Mouse (Mus musculus) heart, embryonic 16.5 days (tissue): ENCODE data around the gene Phlda2. TPM values are rescaled to one million over a fixed set of nuclear protein-coding genes. Genes with fewer than 3 reads are reported as not detected.
A peak's percentile ranks its signal among the peaks of the same experiment; 100 is the strongest.

ENCODE experiments used
- ATAC-seq: fragments of 200-750 bp; cut with Nextera tagmentation; replicated peaks from 2 replicates; pipeline ENCODE4 v1.8.0; 2017; ENCODE audit warnings: moderate number of reproducible peaks; ENCODE audit not compliant: insufficient read depth, low FRiP score; ENCODE audit errors: extremely low read depth
- H3K27ac ChIP-seq: fragments of 300-500 bp; sonication (generic); 2 replicates; pipeline ENCODE4 v1.5.1; 2014; ENCODE audit warnings: mild to moderate bottlenecking, low read length, control low read depth, moderate library complexity
- H3K27me3 ChIP-seq: fragments of 300-500 bp; sonication (generic); 2 replicates; pipeline ENCODE4 v1.6.1; 2014; ENCODE audit warnings: low read length, mixed read lengths; ENCODE audit not compliant: control insufficient read depth, insufficient read depth
- H3K36me3 ChIP-seq: fragments of 300-500 bp; sonication (generic); 2 replicates; pipeline ENCODE4 v1.6.1; 2014; ENCODE audit not compliant: control insufficient read depth, insufficient read depth
- H3K4me1 ChIP-seq: fragments of 300-500 bp; sonication (generic); 2 replicates; pipeline ENCODE4 v1.6.1; 2014; ENCODE audit warnings: low read length, mixed read lengths; ENCODE audit not compliant: control insufficient read depth, insufficient read depth
- H3K4me2 ChIP-seq: fragments of 300-500 bp; sonication (generic); 2 replicates; pipeline ENCODE4 v1.6.1; 2014; ENCODE audit warnings: low read depth, mild to moderate bottlenecking, control low read depth, low read length
- H3K4me3 ChIP-seq: fragments of 300-500 bp; sonication (generic); 2 replicates; pipeline ENCODE4 v1.5.1; 2014; ENCODE audit warnings: mild to moderate bottlenecking, control low read depth, low read length
- H3K9ac ChIP-seq: fragments of 300-500 bp; sonication (generic); 2 replicates; pipeline ENCODE4 v1.6.1; 2014; ENCODE audit warnings: low read length, control low read depth
- H3K9me3 ChIP-seq: fragments of 300-500 bp; sonication (generic); replicated peaks from 2 replicates; pipeline ENCODE4 v1.6.1; 2016; ENCODE audit warnings: low read length; ENCODE audit not compliant: control insufficient read depth
- WGBS: fragments of 180-500 bp; shearing (Covaris S2); extraction: QIAGEN DNeasy Blood & Tissue Kit; methylation state at CpG from one replicate; pipeline ENCODE4 v1.1.7; 2014; 5-methylcytosine and 5-hydroxymethylcytosine counted together
- polyA plus RNA-seq: library from polyadenylated mRNA; unstranded; fragments of >200 nt; fragmentation: Nextera tagmentation; extraction: Ambion mirVana; gene quantifications from 2 replicates; pipeline ENCODE4 v1.2.1, GENCODE M21; 2015

The Phlda2 gene
- polyA plus RNA-seq, 1 experiment from 2014 or later, result 0.29 TPM

DNA sequence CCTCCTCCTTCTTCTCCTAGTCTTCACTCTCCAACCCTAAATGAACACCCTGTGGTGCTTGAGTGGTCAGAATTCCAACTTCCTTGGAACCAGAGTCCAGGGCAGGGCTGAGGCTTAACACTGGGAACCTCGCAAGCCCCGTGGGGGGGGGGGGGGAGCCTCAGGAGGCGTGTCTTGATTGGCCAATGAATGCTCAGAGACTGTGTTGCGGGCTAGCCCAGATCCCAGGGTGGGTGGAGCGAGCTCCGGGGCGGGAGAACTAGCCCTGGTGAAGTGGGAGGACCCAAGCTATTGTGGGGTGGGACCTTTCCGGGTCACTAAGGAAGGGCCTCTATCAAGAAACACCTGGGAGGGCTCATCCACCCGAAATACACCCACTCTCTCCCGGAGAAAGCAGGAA, 28.1 kb downstream of the Phlda2 start:
- ATAC-seq, result no peak
- Histone ChIP-seq H3K27me3 (peaks cover 2% of the 10 kb centered on the region; the same call in 1 of the 2 replicates), H3K4me1 (peaks cover under 1% of the 10 kb centered on the region; the same call in 1 of the 2 replicates), H3K4me2 (no peak overlapping the region), H3K9me3 (no peaks in the 10 kb centered on the region), H3K36me3 (no peaks in the 10 kb centered on the region), H3K4me3 (no peak overlapping the region), H3K27ac (no peak overlapping the region), H3K9ac (no peak overlapping the region)
- WGBS, result 31% methylated on average over 10 of the region's 10 CpGs

GRCm38 (mm10) chr7:143473347-143474101, 29.4 kb downstream of the Phlda2 start, which contains the start of gene Slc22a18:
TSS of gene Slc22a18 (plus strand) at chr7:143473736.
- H3K36me3 ChIP-seq, result no peaks in the 10 kb centered on the region
- no peak within 1 kb of the TSS for H3K9ac ChIP-seq
- no peaks in the 10 kb centered on the region; the same call in 1 of the 2 replicates for H3K27me3 ChIP-seq
- no peaks in the 10 kb centered on the region for H3K9me3 ChIP-seq
- H3K4me1 ChIP-seq, result peaks cover 5% of the 10 kb centered on the region; the same call in 1 of the 2 replicates
- WGBS, result 32% methylated on average over 4 of the region's 4 CpGs
- H3K27ac ChIP-seq, result no peak within 1 kb of the TSS
- H3K4me3 ChIP-seq, result no peak within 1 kb of the TSS
- no peak within 1 kb of the TSS for H3K4me2 ChIP-seq
- ATAC-seq, result no peak

DNA sequence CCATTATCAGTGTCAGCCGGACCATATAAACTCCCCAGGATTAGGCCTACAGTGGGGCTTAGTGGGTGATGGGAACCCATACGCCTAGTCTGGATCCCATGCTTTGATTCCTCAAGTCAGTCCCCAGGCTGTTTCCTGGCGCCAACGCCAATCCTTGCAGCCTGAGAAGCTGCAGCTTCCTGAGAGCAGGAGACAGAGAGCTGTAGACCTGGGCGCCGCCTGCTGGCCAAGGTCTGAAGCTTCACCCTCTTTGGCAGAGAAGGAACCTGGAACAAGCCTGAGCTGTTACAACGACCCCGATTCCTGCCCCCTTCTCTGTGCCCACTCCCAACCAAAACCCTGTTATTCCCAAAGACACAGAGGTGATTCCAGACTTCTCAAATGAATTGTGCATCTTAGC, 33.0 kb downstream of the Phlda2 start:
- ATAC-seq, result no peak
- Histone ChIP-seq H3K27ac (no peak overlapping the region), H3K4me3 (no peak overlapping the region), H3K9ac (no peak overlapping the region), H3K4me1 (peaks cover 10% of the 10 kb centered on the region; the same call in 1 of the 2 replicates), H3K9me3 (no peaks in the 10 kb centered on the region), H3K27me3 (peaks cover 2% of the 10 kb centered on the region; the same call in 1 of the 2 replicates), H3K36me3 (no peaks in the 10 kb centered on the region), H3K4me2 (0 out of 2 replicates have a peak overlapping the region, but pooled peaks have one; percentile 30)
- 8% methylated on average over 8 of the region's 8 CpGs for WGBS

DNA sequence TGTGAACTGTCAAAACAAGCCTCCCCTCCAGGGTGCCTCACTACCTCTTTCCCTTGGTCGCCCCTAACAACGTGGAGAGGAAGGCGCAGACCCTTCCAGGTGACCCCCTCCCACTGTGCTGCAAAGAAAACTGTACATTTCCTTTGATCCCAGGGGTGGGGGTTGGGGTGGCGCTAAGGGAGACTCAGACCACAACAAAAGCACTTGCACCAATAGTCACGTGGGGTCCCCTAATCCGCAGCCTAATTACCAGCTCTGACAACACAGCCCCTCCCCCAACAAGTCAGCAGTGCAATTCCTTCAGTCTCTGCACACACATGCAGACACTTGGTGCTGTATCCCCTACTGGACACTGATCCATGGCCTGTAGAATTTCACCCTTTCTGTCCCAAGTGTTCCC, 35.2 kb downstream of the Phlda2 start:
- no peaks in the 10 kb centered on the region for H3K9me3 ChIP-seq
- peaks cover 24% of the 10 kb centered on the region for H3K4me1 ChIP-seq
- H3K9ac ChIP-seq, result no peak overlapping the region
- 35% methylated on average over 6 of the region's 6 CpGs for WGBS
- H3K4me2 ChIP-seq, result no peak overlapping the region
- H3K27ac ChIP-seq, result no peak overlapping the region
- 0 out of 2 replicates have a peak, but pooled peaks cover 2% of the 10 kb centered on the region for H3K27me3 ChIP-seq
- no peak overlapping the region for H3K4me3 ChIP-seq
- ATAC-seq, result no peak
- H3K36me3 ChIP-seq, result no peaks in the 10 kb centered on the region

GRCm38 (mm10) chr7:143466099-143466677, 36.8 kb downstream of the Phlda2 start:
- H3K27me3 ChIP-seq, result 0 out of 2 replicates have a peak, but pooled peaks cover 2% of the 10 kb centered on the region
- ATAC-seq, result 0 out of 2 replicates have a peak, but pooled peaks have one; percentile 24
- H3K9me3 ChIP-seq, result no peaks in the 10 kb centered on the region
- H3K27ac ChIP-seq, result no peak overlapping the region
- no peak overlapping the region for H3K4me3 ChIP-seq
- H3K4me2 ChIP-seq, result no peak overlapping the region
- peaks cover 27% of the 10 kb centered on the region for H3K4me1 ChIP-seq
- 31% methylated on average over 14 of the region's 14 CpGs for WGBS
- no peak overlapping the region for H3K9ac ChIP-seq
- no peaks in the 10 kb centered on the region for H3K36me3 ChIP-seq

GRCm38 (mm10) chr7:143464811-143465560, 38.0 kb downstream of the Phlda2 start:
- Histone ChIP-seq H3K27ac (peak overlapping the region; percentile 41), H3K4me1 (peaks cover 27% of the 10 kb centered on the region), H3K4me2 (peak overlapping the region; percentile 82), H3K9ac (peak overlapping the region; percentile 69), H3K27me3 (0 out of 2 replicates have a peak, but pooled peaks cover 2% of the 10 kb centered on the region), H3K36me3 (no peaks in the 10 kb centered on the region), H3K9me3 (peaks cover 8% of the 10 kb centered on the region), H3K4me3 (peak overlapping the region; percentile 52)
- WGBS, result 12% methylated on average over 56 of the region's 56 CpGs
- ATAC-seq, result peak; percentile 25; the same call in 1 of the 2 replicates

- WGBS, result 16% methylated on average over 11 of the region's 11 CpGs
- no peak overlapping the region for H3K4me3 ChIP-seq
- peak overlapping the region; percentile 38 for H3K4me2 ChIP-seq
- ATAC-seq, result no peak
- H3K9me3 ChIP-seq, result peaks cover 16% of the 10 kb centered on the region
- H3K27ac ChIP-seq, result no peak overlapping the region; the same call in 1 of the 2 replicates
- no peak overlapping the region for H3K9ac ChIP-seq
- H3K36me3 ChIP-seq, result no peaks in the 10 kb centered on the region
- peaks cover 22% of the 10 kb centered on the region for H3K4me1 ChIP-seq
- 0 out of 2 replicates have a peak, but pooled peaks cover 2% of the 10 kb centered on the region for H3K27me3 ChIP-seq
Observed at GRCm38 (mm10) chr7:143463865-143464415, 39.0 kb downstream of the Phlda2 start.

DNA sequence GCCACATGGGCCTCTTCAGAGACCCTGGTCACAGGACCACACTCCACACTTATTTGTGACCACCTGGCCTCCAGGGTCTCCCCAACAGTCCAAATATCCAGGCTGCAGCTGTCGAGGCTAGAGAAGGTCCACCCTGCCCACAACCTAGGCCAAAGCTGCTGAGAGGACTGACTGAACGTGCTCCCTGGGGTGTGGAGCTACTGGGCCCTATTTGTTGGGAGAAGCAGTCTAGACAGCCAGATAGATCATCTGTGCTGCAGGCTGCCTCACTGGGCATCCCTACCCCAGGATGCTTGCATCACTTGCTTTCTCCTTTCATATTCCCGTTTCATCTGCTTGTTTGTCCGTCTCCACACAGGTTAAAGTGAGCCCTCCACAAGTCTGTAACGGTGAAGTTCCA, 40.4 kb downstream of the Phlda2 start:
- Histone ChIP-seq H3K27me3 (0 out of 2 replicates have a peak, but pooled peaks cover 2% of the 10 kb centered on the region), H3K27ac (no peak overlapping the region), H3K9ac (no peak overlapping the region), H3K4me2 (no peak overlapping the region), H3K4me1 (peaks cover 22% of the 10 kb centered on the region), H3K4me3 (no peak overlapping the region), H3K9me3 (peaks cover 16% of the 10 kb centered on the region), H3K36me3 (no peaks in the 10 kb centered on the region)
- ATAC-seq, result no peak
- 79% methylated on average over 5 of the region's 5 CpGs for WGBS
